Mouse (Mus musculus) right cerebral cortex, postnatal 25 days (tissue): ENCODE data around the gene Rinl.

Experiments used
- DNase-seq: peaks from one replicate; pipeline ENCODE4 v3.0.0; 2022

The Rinl gene

GRCm38 (mm10) chr7:28810107-28811066, 21.6 kb downstream of the Rinl start:
- peak; percentile 98 for DNase-seq

DNA sequence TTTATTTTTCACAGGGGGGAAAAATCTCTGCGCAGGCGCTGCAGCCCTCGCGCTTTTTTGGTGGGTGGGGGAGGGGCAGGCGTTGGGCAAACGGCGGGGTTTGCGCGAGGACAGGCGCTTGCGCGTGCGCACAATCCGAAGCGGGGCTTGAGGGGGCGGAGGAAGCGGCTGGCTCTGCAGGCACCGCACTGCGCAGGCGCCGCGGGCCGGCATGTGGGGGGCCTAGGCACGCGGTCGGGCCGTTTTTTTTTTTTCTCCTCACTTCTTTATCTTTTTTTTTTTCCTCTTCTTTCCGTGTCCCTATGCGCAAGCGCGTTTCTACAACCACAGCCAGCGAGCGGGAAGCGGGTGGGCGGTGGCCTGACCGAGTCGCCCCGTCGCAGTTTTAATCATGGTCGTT, 22.5 kb downstream of the Rinl start:
- peak; percentile 93 for DNase-seq

GRCm38 (mm10) chr7:28811640-28812275, 23.0 kb downstream of the Rinl start:
- no peak for DNase-seq

DNA sequence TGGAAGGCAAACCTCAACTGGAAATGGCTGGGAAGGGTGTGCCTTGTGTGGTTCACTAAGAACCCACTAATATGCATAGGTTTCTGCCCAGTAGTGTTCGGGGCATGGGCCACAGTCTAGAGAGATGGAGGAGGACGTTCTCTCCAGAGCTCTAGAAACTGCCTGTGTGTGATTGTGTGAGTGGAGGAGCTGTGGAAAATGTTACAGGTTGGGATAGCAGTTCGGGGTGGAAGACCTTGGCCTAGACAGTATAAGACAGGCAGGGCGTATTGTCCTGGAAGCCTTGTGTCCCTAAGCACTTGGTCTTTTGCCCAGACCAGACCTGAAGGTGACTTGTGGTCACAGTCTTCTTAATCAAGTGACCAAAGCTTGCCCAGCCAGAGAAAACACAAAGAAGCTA, 23.7 kb downstream of the Rinl start:
- DNase-seq: no peak

DNA sequence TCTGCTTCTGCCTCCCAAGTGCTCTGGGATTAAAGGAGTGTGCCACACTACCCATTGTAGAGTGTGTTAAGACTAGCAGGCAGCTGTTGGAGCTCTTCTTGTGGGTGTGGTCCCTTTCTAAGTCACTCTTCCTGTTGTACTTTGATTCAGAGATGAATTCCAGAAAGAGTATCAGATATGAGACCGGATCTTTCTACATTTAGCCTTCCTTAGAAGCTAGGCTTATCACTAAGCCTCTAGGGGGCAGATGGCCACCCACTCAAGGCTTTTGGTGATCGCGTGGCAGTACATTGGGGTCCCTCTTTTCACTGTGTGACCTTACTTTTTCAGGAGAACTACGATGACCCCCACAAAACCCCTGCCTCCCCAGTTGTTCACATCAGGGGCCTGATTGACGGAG, 24.2 kb downstream of the Rinl start:
- DNase-seq: no peak

- DNase-seq: no peak
Measured at GRCm38 (mm10) chr7:28814306-28815034, 25.7 kb downstream of the Rinl start.

DNA sequence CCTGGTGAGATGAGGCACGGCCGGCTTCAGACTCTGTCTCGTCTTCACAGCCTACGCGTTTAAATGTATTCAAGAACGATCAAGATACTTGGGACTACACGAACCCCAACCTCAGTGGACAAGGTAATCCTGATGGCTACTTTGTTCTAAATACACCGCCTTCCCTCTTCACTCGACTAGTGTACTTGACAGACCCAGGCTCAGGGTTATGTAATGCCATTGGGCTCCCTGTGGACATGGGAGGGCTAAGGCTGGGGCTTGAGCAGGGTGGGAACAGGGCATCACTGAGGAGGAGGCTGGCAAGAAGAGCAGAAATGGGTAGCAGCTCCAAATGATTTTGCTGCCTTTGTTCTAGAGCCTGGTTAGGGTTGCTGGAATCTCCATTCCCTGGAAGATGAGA, 26.5 kb downstream of the Rinl start:
- no peak for DNase-seq

- DNase-seq: no peak
Measured at GRCm38 (mm10) chr7:28816201-28816600, 27.4 kb downstream of the Rinl start.

GRCm38 (mm10) chr7:28816920-28817319, 28.2 kb downstream of the Rinl start:
- DNase-seq: no peak

DNA sequence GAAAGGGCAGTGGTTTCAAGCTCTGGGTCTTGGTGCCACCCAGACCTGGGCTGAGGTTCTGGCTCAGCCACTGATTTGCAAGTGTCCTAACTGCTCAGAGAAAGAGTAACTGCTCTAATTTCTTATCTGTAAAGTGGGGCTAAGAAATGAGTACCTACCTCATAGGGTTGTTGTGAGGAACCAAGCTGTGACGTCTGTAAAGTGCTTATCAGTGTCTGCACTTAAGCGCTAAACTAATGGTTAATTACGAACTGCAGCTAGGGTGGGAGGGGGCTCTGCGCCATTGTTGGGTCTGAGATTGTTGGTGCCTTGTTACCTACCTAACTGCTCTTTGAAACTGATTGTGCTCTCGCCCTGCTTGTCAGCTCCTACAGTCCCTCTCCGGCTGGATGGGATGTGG, 28.8 kb downstream of the Rinl start:
- DNase-seq: no peak

- DNase-seq: no peak
Measured at GRCm38 (mm10) chr7:28817957-28818356, 29.2 kb downstream of the Rinl start.

DNA sequence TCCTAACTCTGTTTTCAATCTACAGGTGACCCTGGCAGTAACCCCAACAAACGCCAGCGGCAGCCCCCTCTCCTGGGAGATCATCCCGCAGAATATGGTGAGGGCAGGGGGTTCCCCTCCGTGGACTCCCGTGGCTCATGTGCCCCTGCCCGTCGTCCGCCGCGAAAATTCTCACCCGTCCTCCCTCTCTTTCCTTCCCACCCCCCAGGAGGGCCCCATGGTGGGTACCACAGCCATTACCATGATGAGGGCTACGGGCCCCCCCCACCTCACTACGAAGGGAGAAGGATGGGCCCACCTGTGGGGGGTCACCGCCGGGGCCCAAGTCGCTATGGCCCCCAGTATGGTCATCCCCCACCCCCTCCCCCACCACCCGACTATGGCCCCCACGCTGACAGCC, 29.7 kb downstream of the Rinl start:
- DNase-seq: no peak

DNA sequence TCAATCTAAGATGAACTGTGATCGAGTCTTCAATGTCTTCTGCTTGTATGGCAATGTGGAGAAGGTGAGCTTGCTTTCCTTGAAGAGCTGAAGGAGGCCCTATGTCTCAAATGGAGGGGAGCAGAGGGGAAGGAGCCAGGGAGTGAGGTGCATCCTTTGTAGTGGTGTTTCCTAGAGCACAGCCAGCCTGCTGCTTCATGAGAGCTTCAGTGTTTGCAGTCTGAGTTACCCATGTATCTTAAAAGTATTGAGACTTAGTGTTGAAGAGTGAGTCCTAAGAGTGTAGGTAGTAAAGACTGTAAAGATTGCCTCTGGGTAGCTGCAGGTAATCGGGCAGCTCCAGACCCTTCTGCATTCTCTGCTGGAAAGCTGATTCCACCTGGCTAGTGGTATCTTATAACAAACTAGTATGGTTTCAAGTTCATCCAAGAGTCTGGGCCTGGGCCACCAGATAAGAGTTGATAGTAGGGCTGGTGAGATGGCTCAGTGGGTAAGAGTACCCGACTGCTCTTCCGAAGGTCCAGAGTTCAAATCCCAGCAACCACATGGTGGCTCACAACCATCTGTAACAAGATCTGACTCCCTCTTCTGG, 30.2 kb downstream of the Rinl start:
- DNase-seq: no peak

- DNase-seq: no peak
Measured at GRCm38 (mm10) chr7:28819571-28819970, 30.8 kb downstream of the Rinl start.

- no peak for DNase-seq
Measured at GRCm38 (mm10) chr7:28820358-28821260, 31.8 kb downstream of the Rinl start.

- peak; percentile 66 for DNase-seq
Measured at GRCm38 (mm10) chr7:28821261-28821831, 32.6 kb downstream of the Rinl start.

GRCm38 (mm10) chr7:28822556-28822955, 33.8 kb downstream of the Rinl start:
- no peak for DNase-seq

- DNase-seq: no peak
Measured at GRCm38 (mm10) chr7:28822993-28823903, 34.5 kb downstream of the Rinl start.

- DNase-seq: no peak
Measured at GRCm38 (mm10) chr7:28823932-28824331, 35.2 kb downstream of the Rinl start.

- DNase-seq: peak; percentile 87
Measured at GRCm38 (mm10) chr7:28824941-28825685, 36.3 kb downstream of the Rinl start, which contains the start of gene Ech1. TSS of gene Ech1 (plus strand) at chr7:28825217.
